Mouse (Mus musculus) liver, embryonic 14.5 days (tissue): Measurements from ENCODE around the gene Rps6kc1. TPM values are rescaled to one million over a fixed set of nuclear protein-coding genes. Genes with fewer than 3 reads are reported as not detected.

Source experiments
- ATAC-seq: fragments of 200-750 bp; cut with Nextera tagmentation; 2 replicates; pipeline ENCODE4 v1.8.0; 2017; ENCODE audit warnings: moderate number of reproducible peaks, mild to moderate bottlenecking, moderate library complexity; ENCODE audit not compliant: insufficient read depth
- DNase-seq, 3 experiments: peaks; one replicate each; pipeline ENCODE4 v3.0.0-alpha.2; 2012 to 2013; ENCODE audit warnings: low read depth in 3 of 3, low spot score in 3 of 3
- H3K27ac ChIP-seq: fragments of 300-500 bp; sonication (generic); 2 replicates; pipeline ENCODE4 v1.5.1; 2014; ENCODE audit warnings: moderate library complexity, mild to moderate bottlenecking, control low read depth, inconsistent platforms
- H3K27me3 ChIP-seq: fragments of 300-500 bp; sonication (generic); 2 replicates; pipeline ENCODE4 v1.6.1; 2014; ENCODE audit warnings: mild to moderate bottlenecking, low read length, moderate library complexity; ENCODE audit not compliant: control insufficient read depth, insufficient read depth
- H3K36me3 ChIP-seq: fragments of 300-500 bp; sonication (generic); replicated peaks from 2 replicates; pipeline ENCODE4 v1.6.1; 2014; ENCODE audit warnings: low read depth; ENCODE audit not compliant: control insufficient read depth, insufficient read depth
- H3K4me1 ChIP-seq, 2 experiments: fragments of 200-500 bp in 1 of 2; fragments of 300-500 bp in 1 of 2; sonication (generic) in 1 of 2; replicated peaks; 2 replicates each; pipeline ENCODE4 v1.6.1; 2012 to 2014; ENCODE audit warnings: antibody characterized with exemption in 1 of 2, inconsistent platforms in 1 of 2, low read length in 1 of 2; ENCODE audit not compliant: control insufficient read depth in 2 of 2, insufficient read depth in 2 of 2
- H3K4me2 ChIP-seq: fragments of 300-500 bp; sonication (generic); 2 replicates; pipeline ENCODE4 v1.6.1; 2014; ENCODE audit warnings: low read depth, mild to moderate bottlenecking, control low read depth, moderate library complexity
- H3K4me3 ChIP-seq, 2 experiments: fragments of 200-500 bp in 1 of 2; fragments of 300-500 bp in 1 of 2; sonication (generic) in 1 of 2; 2 replicates each; pipeline ENCODE4 v1.5.1; 2012 to 2014; ENCODE audit warnings: low read depth in 2 of 2, low read length in 2 of 2, mild to moderate bottlenecking in 2 of 2, control low read depth in 1 of 2, inconsistent platforms in 1 of 2, moderate library complexity in 1 of 2; ENCODE audit not compliant: insufficient read depth in 1 of 2
- H3K9ac ChIP-seq: fragments of 300-500 bp; sonication (generic); replicated peaks from 2 replicates; pipeline ENCODE4 v1.6.1; 2014; ENCODE audit warnings: mild to moderate bottlenecking, control low read depth, moderate library complexity
- H3K9me3 ChIP-seq: fragments of 300-500 bp; sonication (generic); 2 replicates; pipeline ENCODE4 v1.6.1; 2016; ENCODE audit warnings: low read length, mixed read lengths; ENCODE audit not compliant: control insufficient read depth
- CTCF ChIP-seq: IDR thresholded peaks from 2 replicates; pipeline ENCODE4 v1.5.1; 2016; ENCODE audit warnings: antibody characterized with exemption, low read depth, control low read depth
- EP300 ChIP-seq: IDR thresholded peaks from 2 replicates; pipeline ENCODE4 v1.6.1; 2016; ENCODE audit warnings: antibody characterized with exemption, low read depth
- WGBS: fragments of 180-500 bp; shearing (Covaris S2); extraction: QIAGEN DNeasy Blood & Tissue Kit; methylation state at CpG from one replicate; pipeline ENCODE4 v1.1.7; 2014; ENCODE audit not compliant: insufficient replicate concordance; 5-methylcytosine and 5-hydroxymethylcytosine counted together
- polyA plus RNA-seq, 2 experiments: library from polyadenylated mRNA; depleted of rRNA in 1 of 2; stranded (reverse) in 1 of 2; unstranded in 1 of 2; fragments of >200 nt; fragmentation: Nextera tagmentation in 1 of 2; extraction: Ambion mirVana in 1 of 2; gene quantifications; 2 replicates each; pipeline versions ENCODE4 v1.2.1 to v1.2.3; 2012 to 2014

Rps6kc1 gene
- polyA plus RNA-seq, 2 experiments: 1.9 to 3.5 TPM

DNA sequence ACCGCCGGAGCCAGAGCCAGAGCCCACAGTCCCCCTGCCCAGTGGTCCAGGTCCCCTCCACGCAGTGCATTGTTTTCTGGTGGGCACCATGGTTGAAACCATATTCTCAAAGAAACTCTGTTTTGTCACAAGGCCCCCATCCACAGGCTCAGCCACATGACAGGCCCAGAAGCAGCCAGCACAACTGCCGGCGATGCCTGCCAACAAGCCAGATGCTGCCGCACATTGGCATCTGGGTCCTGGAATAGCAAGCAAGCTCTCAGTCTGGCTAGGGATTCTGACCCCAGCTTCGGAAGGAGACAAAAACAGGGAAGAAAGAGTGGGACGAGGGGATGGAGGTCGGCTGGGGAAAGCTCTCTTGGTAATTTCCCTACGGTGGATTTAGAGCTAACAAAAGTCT, 147.8 kb downstream of the Rps6kc1 start:
- no peak for TF ChIP-seq EP300
- no peak for TF ChIP-seq CTCF
- H3K4me3 ChIP-seq: no peak overlapping the region
- H3K36me3 ChIP-seq: no peaks in the 10 kb centered on the region
- no peak overlapping the region for H3K9ac ChIP-seq
- no peak overlapping the region for H3K4me2 ChIP-seq
- no peaks in the 10 kb centered on the region for H3K9me3 ChIP-seq
- no peak overlapping the region for H3K27ac ChIP-seq
- 72% methylated on average over 10 of the region's 10 CpGs for WGBS
- no peak for ATAC-seq
- no peak for DNase-seq
- no peaks in the 10 kb centered on the region for H3K4me1 ChIP-seq
- no peaks in the 10 kb centered on the region for H3K27me3 ChIP-seq

DNA sequence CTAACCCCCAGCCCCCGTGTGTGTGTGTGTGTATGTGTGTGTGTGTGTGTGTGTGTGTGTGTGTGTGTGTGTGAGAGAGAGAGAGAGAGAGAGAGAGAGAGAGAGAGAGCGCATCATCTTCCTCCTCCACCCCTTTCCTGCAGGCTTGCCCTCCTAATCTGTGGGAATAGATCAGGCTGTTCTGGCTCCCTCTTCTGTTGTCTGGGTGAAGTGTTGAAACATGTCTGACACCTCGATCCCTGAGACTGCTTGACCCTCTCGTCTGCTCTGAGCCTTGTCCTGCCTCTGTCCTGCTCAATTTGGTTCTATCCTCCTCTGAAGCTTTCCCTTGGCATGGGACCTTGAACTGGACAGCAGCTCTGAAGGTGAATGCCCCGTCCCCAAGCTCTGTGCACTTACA, 149.8 kb downstream of the Rps6kc1 start:
- Histone ChIP-seq H3K9ac (no peak overlapping the region), H3K36me3 (no peaks in the 10 kb centered on the region), H3K4me2 (no peak overlapping the region), H3K27ac (no peak overlapping the region), H3K27me3 (no peaks in the 10 kb centered on the region), H3K9me3 (no peaks in the 10 kb centered on the region), H3K4me3 (no peak overlapping the region), H3K4me1 (no peaks in the 10 kb centered on the region)
- ATAC-seq: no peak
- 23% methylated on average over 5 of the region's 5 CpGs for WGBS
- no peak for TF ChIP-seq EP300
- 0 out of 2 replicates have a peak, but pooled peaks have one; percentile 16 for TF ChIP-seq CTCF
- no peak for DNase-seq

DNA sequence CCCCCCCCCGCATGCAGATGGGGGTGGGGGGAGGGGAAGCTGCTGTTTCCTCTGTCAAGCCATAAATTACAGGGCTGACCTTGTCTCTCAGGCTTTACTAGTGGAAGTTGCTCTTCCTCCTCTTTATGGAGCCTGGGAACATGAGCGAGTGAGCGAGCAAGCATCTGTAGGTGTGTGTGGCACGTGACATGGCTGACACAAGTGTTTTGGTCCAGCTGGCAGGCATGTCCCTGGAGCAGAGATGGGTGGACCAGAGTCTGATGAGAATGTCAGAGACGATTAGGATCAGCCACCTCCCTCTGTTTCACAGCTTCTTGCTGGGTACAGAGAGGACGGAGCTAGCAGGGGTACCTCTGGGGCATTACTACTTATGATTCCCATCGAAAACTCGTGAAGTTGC, 153.7 kb downstream of the Rps6kc1 start:
- no peaks in the 10 kb centered on the region for H3K4me1 ChIP-seq
- H3K27ac ChIP-seq: no peak overlapping the region
- no peaks in the 10 kb centered on the region for H3K27me3 ChIP-seq
- H3K9ac ChIP-seq: no peak overlapping the region
- no peak overlapping the region for H3K4me2 ChIP-seq
- no peak for DNase-seq
- H3K36me3 ChIP-seq: no peaks in the 10 kb centered on the region
- ATAC-seq: no peak
- no peak overlapping the region for H3K4me3 ChIP-seq
- TF ChIP-seq EP300 (no peak), CTCF (no peak)
- no peaks in the 10 kb centered on the region for H3K9me3 ChIP-seq
- 61% methylated on average over 7 of the region's 8 CpGs for WGBS

- TF ChIP-seq EP300: no peak
- no peak for TF ChIP-seq CTCF
- Histone ChIP-seq H3K9ac (no peak overlapping the region), H3K27ac (no peak overlapping the region), H3K4me2 (no peak overlapping the region), H3K36me3 (no peaks in the 10 kb centered on the region), H3K4me3 (no peak overlapping the region), H3K27me3 (no peaks in the 10 kb centered on the region), H3K9me3 (no peaks in the 10 kb centered on the region), H3K4me1 (no peaks in the 10 kb centered on the region)
- 61% methylated on average over 8 of the region's 8 CpGs for WGBS
- DNase-seq (no peak), ATAC-seq (no peak)
Measured at GRCm38 (mm10) chr1:190751794-190752570, 159.6 kb downstream of the Rps6kc1 start.

- no peak overlapping the region for H3K27ac ChIP-seq
- no peaks in the 10 kb centered on the region for H3K27me3 ChIP-seq
- no peaks in the 10 kb centered on the region for H3K9me3 ChIP-seq
- no peaks in the 10 kb centered on the region for H3K36me3 ChIP-seq
- no peak overlapping the region for H3K4me2 ChIP-seq
- TF ChIP-seq CTCF (no peak), EP300 (no peak)
- H3K9ac ChIP-seq: no peak overlapping the region
- ATAC-seq (no peak), DNase-seq (no peak)
- 67% methylated on average over 10 of the region's 10 CpGs for WGBS
- H3K4me1 ChIP-seq: no peaks in the 10 kb centered on the region
- no peak overlapping the region for H3K4me3 ChIP-seq
Measured at GRCm38 (mm10) chr1:190748937-190749336, 162.6 kb downstream of the Rps6kc1 start.
